Mouse (Mus musculus): ENCODE measurements around the gene Pxdn. TPM values are rescaled to one million over a fixed set of nuclear protein-coding genes. Genes with fewer than 3 reads are reported as not detected.

Pxdn gene
- polyA plus RNA-seq, 1 experiment from 2014 or later, result 105 TPM

DNA sequence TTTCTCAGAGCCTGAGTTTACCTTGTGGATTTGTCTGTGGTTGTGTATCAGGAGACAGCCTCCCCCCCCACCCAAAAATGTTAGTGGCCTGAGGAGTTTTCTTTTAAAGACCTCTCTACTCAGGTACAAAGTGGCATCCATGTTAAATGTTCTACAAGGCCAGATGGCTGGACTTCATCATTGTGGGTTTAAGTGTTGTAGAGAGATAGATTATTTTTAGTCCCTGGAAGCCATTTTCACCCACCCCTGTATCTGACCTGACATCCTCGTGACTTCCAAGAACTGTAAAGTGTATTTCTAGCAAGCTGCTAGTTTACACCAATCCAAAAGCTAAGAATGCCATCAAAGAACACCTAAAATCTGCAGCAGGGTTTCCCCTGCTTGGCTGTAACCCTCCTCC lies 6.8 kb upstream of the Pxdn start:
- no peak for ATAC-seq (ENCODE audit: low FRiP score, low TSS enrichment)
- no peaks in the 10 kb centered on the region for H3K27me3 ChIP-seq (ENCODE audit: insufficient read depth, low read length)
- 84% methylated on average over 1 of the region's 1 CpGs for WGBS
- no peak overlapping the region for H3K4me2 ChIP-seq (replicated peaks; ENCODE audit: low read depth, low read length)
- no peak overlapping the region for H3K4me3 ChIP-seq (ENCODE audit: low read length)
- H3K4me1 ChIP-seq (ENCODE audit: insufficient read depth, low read length), result no peaks in the 10 kb centered on the region
- H3K27ac ChIP-seq (ENCODE audit: low read length), result no peak overlapping the region
- H3K9ac ChIP-seq (replicated peaks; ENCODE audit: low read length), result no peak overlapping the region
- no peaks in the 10 kb centered on the region for H3K9me3 ChIP-seq (ENCODE audit: low read length)
- no peaks in the 10 kb centered on the region for H3K36me3 ChIP-seq (ENCODE audit: insufficient read depth, low read length)

DNA sequence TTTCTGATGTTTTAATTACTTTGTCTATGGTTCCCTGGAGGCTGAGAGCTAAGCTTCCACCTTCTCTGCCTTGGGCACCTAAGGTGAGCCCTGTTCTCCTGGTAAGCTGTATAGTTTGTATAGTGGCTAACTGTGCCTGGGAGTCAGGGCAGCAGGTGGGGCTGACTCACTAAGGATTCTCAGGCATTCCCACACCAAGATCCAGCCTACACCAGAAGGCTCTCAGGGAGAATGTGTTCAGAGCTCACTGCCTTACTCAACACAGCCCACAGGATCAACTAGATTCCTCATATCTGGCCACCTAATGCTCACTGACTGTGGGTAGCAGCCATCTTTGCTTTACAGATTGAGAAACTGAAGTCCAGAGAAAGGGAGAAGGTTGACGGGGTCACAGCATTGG lies 4.5 kb upstream of the Pxdn start:
- Histone ChIP-seq H3K4me1 (ENCODE audit: insufficient read depth, low read length) (no peaks in the 10 kb centered on the region), H3K4me3 (ENCODE audit: low read length) (no peak overlapping the region), H3K9me3 (ENCODE audit: low read length) (no peaks in the 10 kb centered on the region), H3K27ac (ENCODE audit: low read length) (no peak overlapping the region), H3K4me2 (replicated peaks; ENCODE audit: low read depth, low read length) (no peak overlapping the region), H3K9ac (replicated peaks; ENCODE audit: low read length) (no peak overlapping the region), H3K36me3 (ENCODE audit: insufficient read depth, low read length) (no peaks in the 10 kb centered on the region), H3K27me3 (ENCODE audit: insufficient read depth, low read length) (no peaks in the 10 kb centered on the region)
- WGBS, result 97% methylated on average over 1 of the region's 1 CpGs
- no peak for ATAC-seq (ENCODE audit: low FRiP score, low TSS enrichment)

DNA sequence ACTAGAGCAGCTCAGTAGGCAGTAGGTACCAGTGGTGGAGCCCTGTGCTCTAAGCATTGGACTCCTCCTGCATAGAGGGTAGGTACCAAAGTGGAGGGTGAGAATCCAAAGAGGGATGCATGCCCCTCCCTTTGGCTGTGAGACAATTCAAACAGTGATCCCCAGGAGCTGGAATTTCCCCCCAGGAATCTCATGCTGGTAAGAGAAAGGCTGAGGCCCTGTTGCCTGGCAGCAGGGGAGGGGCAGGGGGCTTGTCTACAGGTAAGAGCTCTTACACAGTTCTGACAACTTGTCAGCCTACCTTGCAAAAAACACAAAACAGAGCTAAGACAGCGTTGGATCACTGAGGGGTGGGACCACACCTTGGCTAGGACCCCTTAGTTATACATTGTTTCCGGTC lies 3.9 kb upstream of the Pxdn start:
- ATAC-seq (ENCODE audit: low FRiP score, low TSS enrichment), result no peak
- no peaks in the 10 kb centered on the region for H3K27me3 ChIP-seq (ENCODE audit: insufficient read depth, low read length)
- no peak overlapping the region for H3K9ac ChIP-seq (replicated peaks; ENCODE audit: low read length)
- H3K4me2 ChIP-seq (replicated peaks; ENCODE audit: low read depth, low read length), result no peak overlapping the region
- 58% methylated on average over 2 of the region's 2 CpGs for WGBS
- no peak overlapping the region for H3K27ac ChIP-seq (ENCODE audit: low read length)
- H3K36me3 ChIP-seq (ENCODE audit: insufficient read depth, low read length), result no peaks in the 10 kb centered on the region
- H3K4me1 ChIP-seq (ENCODE audit: insufficient read depth, low read length), result no peaks in the 10 kb centered on the region
- H3K4me3 ChIP-seq (ENCODE audit: low read length), result no peak overlapping the region
- H3K9me3 ChIP-seq (ENCODE audit: low read length), result no peaks in the 10 kb centered on the region

GRCm38 (mm10) chr12:29934120-29934581 lies 3.3 kb upstream of the Pxdn start:
- Histone ChIP-seq H3K9ac (replicated peaks; ENCODE audit: low read length) (no peak overlapping the region), H3K36me3 (ENCODE audit: insufficient read depth, low read length) (no peaks in the 10 kb centered on the region), H3K4me2 (replicated peaks; ENCODE audit: low read depth, low read length) (no peak overlapping the region), H3K4me1 (ENCODE audit: insufficient read depth, low read length) (peaks cover under 1% of the 10 kb centered on the region), H3K9me3 (ENCODE audit: low read length) (no peaks in the 10 kb centered on the region), H3K4me3 (ENCODE audit: low read length) (no peak overlapping the region), H3K27ac (ENCODE audit: low read length) (no peak overlapping the region), H3K27me3 (ENCODE audit: insufficient read depth, low read length) (no peaks in the 10 kb centered on the region)
- 56% methylated on average over 8 of the region's 8 CpGs for WGBS
- ATAC-seq (ENCODE audit: low FRiP score, low TSS enrichment), result no peak

DNA sequence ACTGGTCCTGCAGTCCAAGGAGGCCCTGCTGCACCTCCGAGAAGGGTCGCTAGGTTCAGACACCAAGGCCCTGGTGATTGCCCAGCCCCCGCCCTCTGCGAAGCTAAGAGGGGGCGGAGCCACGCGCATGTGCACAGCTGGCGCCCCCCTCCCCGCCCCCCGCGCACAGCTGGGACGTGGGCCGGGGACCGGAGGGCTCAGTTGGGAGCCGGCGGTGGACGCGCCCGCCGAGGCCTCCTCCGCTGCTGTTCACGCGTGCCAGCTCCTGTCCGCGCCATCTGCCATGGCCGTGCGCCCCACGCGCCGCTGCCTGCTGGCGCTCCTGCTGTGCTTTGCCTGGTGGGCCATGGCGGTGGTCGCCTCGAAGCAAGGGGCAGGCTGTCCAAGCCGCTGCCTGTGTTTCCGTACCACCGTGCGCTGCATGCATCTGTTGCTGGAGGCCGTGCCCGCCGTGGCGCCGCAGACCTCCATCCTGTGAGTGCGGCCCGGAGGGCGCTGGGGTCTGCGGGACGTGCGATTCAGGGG lies 505 bp downstream of the Pxdn start:
- H3K4me1 ChIP-seq (ENCODE audit: insufficient read depth, low read length), result peaks cover 17% of the 10 kb centered on the region
- ATAC-seq (ENCODE audit: low FRiP score, low TSS enrichment), result peak; percentile 89
- H3K27me3 ChIP-seq (ENCODE audit: insufficient read depth, low read length), result no peaks in the 10 kb centered on the region
- no peaks in the 10 kb centered on the region for H3K9me3 ChIP-seq (ENCODE audit: low read length)
- H3K4me3 ChIP-seq (ENCODE audit: low read length), result peak overlapping the region; percentile 84
- WGBS, result under 1% methylated on average over 48 of the region's 49 CpGs
- H3K9ac ChIP-seq (replicated peaks; ENCODE audit: low read length), result peak overlapping the region; percentile 90
- H3K27ac ChIP-seq (ENCODE audit: low read length), result peak overlapping the region; percentile 88
- no peaks in the 10 kb centered on the region for H3K36me3 ChIP-seq (ENCODE audit: insufficient read depth, low read length)
- H3K4me2 ChIP-seq (replicated peaks; ENCODE audit: low read depth, low read length), result peak overlapping the region; percentile 64

DNA sequence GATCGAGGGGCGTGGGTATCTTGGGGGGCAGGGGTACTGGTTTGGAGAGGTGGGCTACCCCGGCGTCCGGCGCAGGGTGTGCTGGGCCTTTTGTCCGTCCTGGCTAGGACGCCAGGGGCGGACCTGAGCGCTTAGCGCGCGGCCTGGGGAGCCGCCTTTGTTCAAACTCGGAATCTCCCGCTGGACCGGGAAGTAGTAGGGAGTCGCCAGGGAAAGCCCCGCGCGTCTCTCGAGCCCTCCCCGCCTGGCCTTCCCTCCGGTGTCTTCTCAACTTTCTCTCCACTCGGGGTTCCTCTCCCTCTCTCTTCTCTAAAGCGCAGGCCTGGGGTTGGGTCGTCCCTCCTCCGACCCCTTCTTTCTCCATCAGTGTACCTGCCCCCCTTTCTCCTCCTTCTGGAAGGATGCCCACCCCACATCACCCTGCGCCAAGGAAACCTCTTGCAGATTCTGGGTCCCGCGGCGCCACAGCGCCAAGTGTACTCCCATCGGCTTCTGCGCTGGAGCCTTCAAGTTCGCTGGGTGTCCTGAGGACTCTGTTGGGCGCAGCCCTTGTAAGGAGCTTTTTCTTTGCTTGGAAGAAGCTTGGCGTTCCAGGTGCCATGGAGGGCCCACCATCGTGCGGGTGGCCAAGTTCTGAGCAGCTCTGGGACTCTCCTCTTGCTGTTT lies 1.1 kb downstream of the Pxdn start:
- peak overlapping the region; percentile 90 for H3K9ac ChIP-seq (replicated peaks; ENCODE audit: low read length)
- H3K27ac ChIP-seq (ENCODE audit: low read length), result peak overlapping the region; percentile 88
- H3K4me1 ChIP-seq (ENCODE audit: insufficient read depth, low read length), result peaks cover 17% of the 10 kb centered on the region
- no peaks in the 10 kb centered on the region for H3K9me3 ChIP-seq (ENCODE audit: low read length)
- peak overlapping the region; percentile 84 for H3K4me3 ChIP-seq (ENCODE audit: low read length)
- peak overlapping the region; percentile 64 for H3K4me2 ChIP-seq (replicated peaks; ENCODE audit: low read depth, low read length)
- ATAC-seq (ENCODE audit: low FRiP score, low TSS enrichment), result peak; percentile 90
- H3K36me3 ChIP-seq (ENCODE audit: insufficient read depth, low read length), result no peaks in the 10 kb centered on the region
- no peaks in the 10 kb centered on the region for H3K27me3 ChIP-seq (ENCODE audit: insufficient read depth, low read length)
- WGBS, result 0% methylated on average over 40 of the region's 40 CpGs

GRCm38 (mm10) chr12:29939261-29939671 lies 1.9 kb downstream of the Pxdn start:
- Histone ChIP-seq H3K4me1 (ENCODE audit: insufficient read depth, low read length) (peaks cover 21% of the 10 kb centered on the region), H3K9ac (replicated peaks; ENCODE audit: low read length) (peak overlapping the region; percentile 90), H3K27ac (ENCODE audit: low read length) (peak overlapping the region; percentile 88), H3K4me3 (ENCODE audit: low read length) (peak overlapping the region; percentile 84), H3K4me2 (replicated peaks; ENCODE audit: low read depth, low read length) (peak overlapping the region; percentile 64), H3K27me3 (ENCODE audit: insufficient read depth, low read length) (no peaks in the 10 kb centered on the region), H3K36me3 (ENCODE audit: insufficient read depth, low read length) (no peaks in the 10 kb centered on the region), H3K9me3 (ENCODE audit: low read length) (no peaks in the 10 kb centered on the region)
- no peak for ATAC-seq (ENCODE audit: low FRiP score, low TSS enrichment)
- 3% methylated on average over 8 of the region's 8 CpGs for WGBS

GRCm38 (mm10) chr12:29942435-29942834 lies 5.0 kb downstream of the Pxdn start:
- ATAC-seq (ENCODE audit: low FRiP score, low TSS enrichment), result no peak
- Histone ChIP-seq H3K4me2 (replicated peaks; ENCODE audit: low read depth, low read length) (no peak overlapping the region), H3K9me3 (ENCODE audit: low read length) (no peaks in the 10 kb centered on the region), H3K27ac (ENCODE audit: low read length) (no peak overlapping the region), H3K4me1 (ENCODE audit: insufficient read depth, low read length) (peaks cover 39% of the 10 kb centered on the region), H3K9ac (replicated peaks; ENCODE audit: low read length) (no peak overlapping the region), H3K27me3 (ENCODE audit: insufficient read depth, low read length) (no peaks in the 10 kb centered on the region), H3K36me3 (ENCODE audit: insufficient read depth, low read length) (no peaks in the 10 kb centered on the region), H3K4me3 (ENCODE audit: low read length) (no peak overlapping the region)
- 69% methylated on average over 2 of the region's 2 CpGs for WGBS

DNA sequence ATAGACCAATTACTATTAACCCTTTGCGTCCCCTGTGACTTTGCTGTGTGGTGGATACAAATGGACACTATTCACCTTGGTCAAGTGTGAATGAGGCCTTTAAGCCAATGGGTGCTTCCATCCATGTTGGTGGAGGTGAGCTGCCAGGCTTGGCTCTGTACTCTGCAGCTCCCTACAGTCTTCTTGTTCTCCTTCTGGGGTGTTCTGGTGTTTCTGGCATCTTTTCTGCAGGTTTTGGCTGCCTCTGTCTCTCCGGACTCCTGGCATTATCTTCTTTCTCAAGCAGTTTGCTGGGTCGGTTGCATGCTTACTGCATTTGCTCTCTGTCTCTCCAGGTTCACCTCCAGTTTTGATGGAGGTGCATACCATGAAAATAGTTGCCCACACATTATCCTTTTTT lies 7.2 kb downstream of the Pxdn start:
- no peak overlapping the region for H3K9ac ChIP-seq (replicated peaks; ENCODE audit: low read length)

DNA sequence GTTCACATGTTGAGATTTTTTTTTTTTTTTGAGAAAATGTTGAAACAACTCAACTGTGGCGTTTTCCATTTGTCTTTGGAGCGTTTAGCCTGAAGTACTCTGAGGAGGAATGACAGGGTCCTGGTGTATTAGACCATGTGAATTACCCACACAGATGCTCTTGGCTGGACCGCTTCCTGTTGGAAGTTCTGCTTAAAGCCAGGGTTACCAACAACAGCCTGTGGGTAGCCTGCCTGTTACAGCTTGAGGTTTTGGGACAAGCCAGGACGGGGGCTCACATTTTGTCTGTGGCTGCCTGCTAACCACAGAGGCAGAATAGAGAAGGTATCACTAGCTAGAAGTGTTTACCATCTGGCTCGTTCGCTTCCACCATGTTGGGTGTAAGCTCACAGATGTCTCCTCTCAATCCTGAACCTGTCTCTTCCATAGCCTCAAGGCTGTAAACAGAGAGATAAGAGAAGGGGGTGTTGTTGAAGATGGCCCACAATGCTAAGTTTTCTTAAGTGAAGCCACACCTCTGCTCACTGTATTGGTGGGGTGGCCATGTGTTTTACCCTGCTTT lies 7.9 kb downstream of the Pxdn start:
- Histone ChIP-seq H3K9me3 (ENCODE audit: low read length) (no peaks in the 10 kb centered on the region), H3K36me3 (ENCODE audit: insufficient read depth, low read length) (no peaks in the 10 kb centered on the region), H3K27me3 (ENCODE audit: insufficient read depth, low read length) (no peaks in the 10 kb centered on the region), H3K9ac (replicated peaks; ENCODE audit: low read length) (no peak overlapping the region), H3K4me3 (ENCODE audit: low read length) (no peak overlapping the region), H3K27ac (ENCODE audit: low read length) (no peak overlapping the region), H3K4me1 (ENCODE audit: insufficient read depth, low read length) (peaks cover 36% of the 10 kb centered on the region), H3K4me2 (replicated peaks; ENCODE audit: low read depth, low read length) (no peak overlapping the region)
- ATAC-seq (ENCODE audit: low FRiP score, low TSS enrichment), result no peak
- WGBS, result 59% methylated on average over 6 of the region's 6 CpGs

More for the DNA sequence above, 7.2 kb downstream of the Pxdn start:
- no peak overlapping the region for H3K4me2 ChIP-seq (replicated peaks; ENCODE audit: low read depth, low read length)
- 65% methylated on average over 3 of the region's 3 CpGs for WGBS
- H3K4me3 ChIP-seq (ENCODE audit: low read length), result no peak overlapping the region
- H3K27me3 ChIP-seq (ENCODE audit: insufficient read depth, low read length), result no peaks in the 10 kb centered on the region
- no peak overlapping the region for H3K27ac ChIP-seq (ENCODE audit: low read length)
- no peaks in the 10 kb centered on the region for H3K36me3 ChIP-seq (ENCODE audit: insufficient read depth, low read length)
- H3K4me1 ChIP-seq (ENCODE audit: insufficient read depth, low read length), result peaks cover 39% of the 10 kb centered on the region
- no peak for ATAC-seq (ENCODE audit: low FRiP score, low TSS enrichment)
- H3K9me3 ChIP-seq (ENCODE audit: low read length), result no peaks in the 10 kb centered on the region
